Mouse (Mus musculus): ENCODE measurements at regions not wholly inside any gene's neighbourhood (a gene's known extent, or its start where the extent isn't known, plus 50 kb on each side); places are given as distances from the start of the nearest gene placed in this dataset.

GRCm38 (mm10) chr11:64587034-64587710, 150.7 kb upstream of the F930015N05Rik start:
- no peak for DNase-seq (ENCODE audit: low read depth, low spot score)
- no peaks in the 10 kb centered on the region for H3K4me1 ChIP-seq (ENCODE audit: control insufficient read depth in 1 of 2, insufficient read depth in 2 of 2, low read length in 2 of 2)
- H3K4me3 ChIP-seq (ENCODE audit: control insufficient read depth in 1 of 2, insufficient read depth in 1 of 2, low read depth in 2 of 2, low read length in 2 of 2) = no peak overlapping the region
- H3K9ac ChIP-seq (ENCODE audit: control insufficient read depth, low read depth, low read length, poor library complexity, severe bottlenecking) = no peak overlapping the region
- no peaks in the 10 kb centered on the region for H3K79me2 ChIP-seq (ENCODE audit: control insufficient read depth, insufficient read depth, low read length, poor library complexity)
- no peaks in the 10 kb centered on the region for H3K9me3 ChIP-seq (replicated peaks; ENCODE audit: insufficient read depth, low read length)
- no peaks in the 10 kb centered on the region for H3K36me3 ChIP-seq (ENCODE audit: control insufficient read depth in 1 of 2, insufficient read depth in 2 of 2, low read length in 2 of 2)
- H3K27ac ChIP-seq (ENCODE audit: control insufficient read depth, low read depth, low read length) = no peak overlapping the region
- TF ChIP-seq MEF2A (IDR thresholded peaks at IDR 0.05; ENCODE audit: extremely low read depth, insufficient replicate concordance, low read depth, low read length, poor library complexity, severe bottlenecking) (no peak), BHLHE40 (IDR thresholded peaks at IDR 0.05; ENCODE audit: borderline replicate concordance, low read depth, low read length) (no peak), POLR2AphosphoS2 (IDR thresholded peaks at IDR 0.05; ENCODE audit: low read length) (no peak), TBP (IDR thresholded peaks at IDR 0.05; ENCODE audit: low read depth, low read length) (no peak), TCF12 (IDR thresholded peaks at IDR 0.05; ENCODE audit: low read depth, low read length) (no peak), MXI1 (IDR thresholded peaks at IDR 0.05; ENCODE audit: low read depth, low read length) (no peak), MYC (IDR thresholded peaks at IDR 0.05; ENCODE audit: low read depth, low read length) (no peak), GABPA (IDR thresholded peaks at IDR 0.05; ENCODE audit: low read depth, low read length) (no peak), ZKSCAN1 (IDR thresholded peaks at IDR 0.05; ENCODE audit: low read depth, low read length) (no peak), RAD21 (IDR thresholded peaks at IDR 0.05; ENCODE audit: low read depth, low read length) (no peak), KAT2A (conservative IDR thresholded peaks at IDR 0.05; ENCODE audit: low read depth, low read length) (no peak), CTCF (IDR thresholded peaks at IDR 0.05 in 2 of 3, conservative IDR thresholded peaks at IDR 0.05 in 1 of 3; ENCODE audit: control insufficient read depth in 1 of 3, insufficient read depth in 1 of 3, low read depth in 2 of 3, low read length in 3 of 3, poor library complexity in 1 of 3, severe bottlenecking in 1 of 3) (no peak), SMC3 (IDR thresholded peaks at IDR 0.05; ENCODE audit: low read depth, low read length) (no peak), ZC3H11A (IDR thresholded peaks at IDR 0.05; ENCODE audit: low read depth, low read length) (no peak), NRF1 (IDR thresholded peaks at IDR 0.05; ENCODE audit: insufficient read depth, low read depth, low read length, poor library complexity, severe bottlenecking) (no peak)
- H3K27me3 ChIP-seq (ENCODE audit: control insufficient read depth in 1 of 2, insufficient read depth in 2 of 2, low read length in 2 of 2) = peaks cover 0 to 2% of the 10 kb centered on the region in 2 experiments; a peak in 2 of 4 replicates

DNA sequence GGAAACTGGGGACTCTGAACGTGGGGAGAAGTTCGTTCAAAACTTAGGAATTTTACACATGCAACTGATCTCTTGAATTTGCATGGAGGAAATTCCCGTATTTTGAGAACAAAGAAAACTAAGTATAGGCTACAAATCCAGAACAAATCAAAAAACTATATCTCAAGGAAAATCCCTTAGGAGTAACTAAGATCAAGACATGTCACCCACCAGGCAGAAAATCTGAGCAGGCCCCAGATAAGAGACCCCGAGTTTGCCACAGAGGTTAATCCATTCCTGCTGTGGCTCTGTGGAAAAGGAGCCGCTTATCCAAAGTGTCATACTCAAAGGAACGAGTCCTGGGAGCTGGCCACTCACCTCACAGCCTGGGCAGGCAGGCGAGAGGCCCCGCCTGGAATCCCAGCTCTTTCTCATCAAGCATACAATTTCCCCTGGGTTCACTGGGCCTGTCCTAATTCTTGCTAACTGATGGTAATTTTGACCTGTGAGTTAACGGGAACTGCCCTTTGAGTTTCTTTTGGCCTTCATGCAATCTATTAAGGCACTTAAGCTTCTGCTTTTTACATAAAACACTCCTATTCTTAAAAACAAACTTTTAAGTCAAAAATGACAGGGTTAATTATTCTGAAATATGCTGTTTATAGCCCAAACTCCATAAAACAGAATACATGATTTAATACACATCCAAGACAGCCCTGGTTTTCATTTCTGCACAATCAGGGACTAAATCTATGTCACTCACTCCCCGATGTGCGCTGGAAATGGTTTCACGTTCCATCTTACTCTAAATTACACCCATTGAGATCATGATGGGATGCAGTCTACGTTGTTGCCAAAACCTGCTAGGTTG, 151.5 kb upstream of the F930015N05Rik start:
- no peak for DNase-seq (ENCODE audit: low read depth, low spot score)
- no peaks in the 10 kb centered on the region for H3K36me3 ChIP-seq (ENCODE audit: control insufficient read depth in 1 of 2, insufficient read depth in 2 of 2, low read length in 2 of 2)
- no peak overlapping the region for H3K27ac ChIP-seq (ENCODE audit: control insufficient read depth, low read depth, low read length)
- no peaks in the 10 kb centered on the region for H3K79me2 ChIP-seq (ENCODE audit: control insufficient read depth, insufficient read depth, low read length, poor library complexity)
- TF ChIP-seq CHD2 (IDR thresholded peaks at IDR 0.05; ENCODE audit: low read length) (no peak), E2F4 (IDR thresholded peaks at IDR 0.05; ENCODE audit: borderline replicate concordance, low read depth, low read length) (no peak), RAD21 (IDR thresholded peaks at IDR 0.05; ENCODE audit: low read depth, low read length) (no peak), USF2 (IDR thresholded peaks at IDR 0.05; ENCODE audit: borderline replicate concordance in 1 of 2, insufficient read depth in 1 of 2, low read depth in 1 of 2, low read length in 2 of 2) (no peak), POLR2AphosphoS2 (IDR thresholded peaks at IDR 0.05; ENCODE audit: low read length) (no peak), SMC3 (IDR thresholded peaks at IDR 0.05; ENCODE audit: low read depth, low read length) (no peak), MAFK (IDR thresholded peaks at IDR 0.05; ENCODE audit: borderline replicate concordance, low read depth, low read length) (no peak), KAT2A (conservative IDR thresholded peaks at IDR 0.05; ENCODE audit: low read depth, low read length) (no peak), TCF12 (IDR thresholded peaks at IDR 0.05; ENCODE audit: low read depth, low read length) (no peak), POLR2A (IDR thresholded peaks at IDR 0.05; ENCODE audit: control insufficient read depth in 1 of 2, insufficient read depth in 1 of 2, low read depth in 1 of 2, low read length in 2 of 2, poor library complexity in 1 of 2) (no peak), MYC (IDR thresholded peaks at IDR 0.05; ENCODE audit: low read depth, low read length) (no peak), ZMIZ1 (IDR thresholded peaks at IDR 0.05; ENCODE audit: low read depth, low read length) (no peak), MEF2A (IDR thresholded peaks at IDR 0.05; ENCODE audit: extremely low read depth, insufficient replicate concordance, low read depth, low read length, poor library complexity, severe bottlenecking) (no peak), MAX (IDR thresholded peaks at IDR 0.05; ENCODE audit: low read length) (no peak), ETS1 (IDR thresholded peaks at IDR 0.05; ENCODE audit: low read depth, low read length) (no peak), UBTF (IDR thresholded peaks at IDR 0.05; ENCODE audit: borderline replicate concordance, insufficient read depth, low read depth, low read length) (no peak), ELF1 (IDR thresholded peaks at IDR 0.05; ENCODE audit: low read depth, low read length) (no peak), ZKSCAN1 (IDR thresholded peaks at IDR 0.05; ENCODE audit: low read depth, low read length) (no peak), CHD1 (IDR thresholded peaks at IDR 0.05; ENCODE audit: low read depth, low read length) (no peak)
- H3K9ac ChIP-seq (ENCODE audit: control insufficient read depth, low read depth, low read length, poor library complexity, severe bottlenecking) = no peak overlapping the region
- no peaks in the 10 kb centered on the region for H3K4me1 ChIP-seq (ENCODE audit: control insufficient read depth in 1 of 2, insufficient read depth in 2 of 2, low read length in 2 of 2)
- no peaks in the 10 kb centered on the region for H3K9me3 ChIP-seq (replicated peaks; ENCODE audit: insufficient read depth, low read length)
- peaks cover 0 to 2% of the 10 kb centered on the region in 2 experiments; a peak in 2 of 4 replicates for H3K27me3 ChIP-seq (ENCODE audit: control insufficient read depth in 1 of 2, insufficient read depth in 2 of 2, low read length in 2 of 2)
- no peak overlapping the region for H3K4me3 ChIP-seq (ENCODE audit: control insufficient read depth in 1 of 2, insufficient read depth in 1 of 2, low read depth in 2 of 2, low read length in 2 of 2)

Measured in MEL (cell line).